ENCODE assay signal across 8 mouse cellular contexts in the genomic region with DNA sequence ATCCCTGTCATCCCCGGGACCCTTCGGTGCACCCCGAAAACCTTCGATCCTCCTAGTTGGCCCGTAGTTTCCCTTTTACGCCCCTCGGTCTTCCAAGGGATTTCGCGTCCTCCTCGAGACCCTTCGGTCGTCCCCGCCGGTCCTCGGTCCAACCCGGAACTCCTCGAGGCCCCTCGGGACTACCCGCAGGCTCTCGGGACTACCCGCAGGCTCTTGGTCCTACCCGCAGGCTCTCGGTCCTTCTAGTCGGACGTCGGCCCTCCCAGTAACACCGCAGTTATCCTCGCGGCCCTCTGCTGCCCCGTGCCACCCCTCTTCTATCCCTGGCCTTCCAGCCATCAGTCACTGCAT. TPM values are rescaled to one million over a fixed set of nuclear protein-coding genes. Genes with fewer than 3 reads are reported as not detected.
DNase-seq lines count a peak whose midpoint lies in the region; ATAC-seq and TF ChIP-seq lines count a peak whose summit lies in the region.

No protein-coding gene starts in this region.

- TF ChIP-seq EP300 in liver, postnatal 0 days (IDR thresholded peaks at IDR 0.05; ENCODE audit: low read depth): no peak

- no peak for DNase-seq in left cerebral cortex, adult 2 months (ENCODE audit: extremely low spot score in 1 of 2, low spot score in 2 of 2)
- no peak for DNase-seq in left cerebral cortex, postnatal 36 days (ENCODE audit: low spot score in 2 of 2)
- peak; percentile 60 for DNase-seq in adrenal gland, postnatal 14 days
- peak; percentile 43 for DNase-seq in liver, postnatal 0 days

- TF ChIP-seq CTCF in left cerebral cortex, adult 2 months (IDR thresholded peaks at IDR 0.05): no peak
- TF ChIP-seq CTCF in liver, postnatal 0 days (IDR thresholded peaks at IDR 0.05; ENCODE audit: low read depth): no peak

- peaks cover 12% of the 10 kb centered on the region for H3K4me1 ChIP-seq in forebrain, embryonic 12.5 days
- H3K4me1 ChIP-seq in intestine, embryonic 15.5 days (replicated peaks): peaks cover 9% of the 10 kb centered on the region
- peaks cover 8% of the 10 kb centered on the region for H3K4me1 ChIP-seq in liver, postnatal 0 days (ENCODE audit: insufficient read depth)
- peaks cover 40% of the 10 kb centered on the region for H3K4me1 ChIP-seq in neural tube, embryonic 15.5 days

- H3K27ac ChIP-seq in left cerebral cortex, adult 2 months: peak overlapping the region; percentile 88
- no peak overlapping the region for H3K27ac ChIP-seq in forebrain, embryonic 12.5 days
- no peak overlapping the region for H3K27ac ChIP-seq in intestine, embryonic 15.5 days
- H3K27ac ChIP-seq in liver, postnatal 0 days (ENCODE audit: low read depth): 0 out of 2 replicates have a peak overlapping the region, but pooled peaks have one; percentile 23
- peak overlapping the region; percentile 71 for H3K27ac ChIP-seq in neural tube, embryonic 15.5 days (replicated peaks)

- intact Hi-C loops in left cerebral cortex, adult 2 months (cut with DNase I): no loop called here
- intact Hi-C loops in left cerebral cortex, postnatal 36 days (cut with DNase I): no loop called here

- H3K27me3 ChIP-seq in forebrain, embryonic 12.5 days: no peaks in the 10 kb centered on the region
- H3K27me3 ChIP-seq in intestine, embryonic 15.5 days (replicated peaks): no peaks in the 10 kb centered on the region
- no peaks in the 10 kb centered on the region for H3K27me3 ChIP-seq in liver, postnatal 0 days (ENCODE audit: insufficient read depth, low read length)
- no peaks in the 10 kb centered on the region for H3K27me3 ChIP-seq in neural tube, embryonic 15.5 days (replicated peaks)

- peak; percentile 37 for ATAC-seq in forebrain, embryonic 12.5 days (ENCODE audit: low FRiP score)
- ATAC-seq in intestine, embryonic 15.5 days: peak; percentile 52
- ATAC-seq in liver, postnatal 0 days: peak; percentile 38
- peak; percentile 42 for ATAC-seq in neural tube, embryonic 15.5 days (ENCODE audit: low FRiP score)
- ATAC-seq in inflammation-experienced regulatory T-cells, adult 6 months: no peak

- peaks cover 41% of the 10 kb centered on the region for H3K36me3 ChIP-seq in forebrain, embryonic 12.5 days (replicated peaks)
- peaks cover 27% of the 10 kb centered on the region for H3K36me3 ChIP-seq in intestine, embryonic 15.5 days
- peaks cover 25% of the 10 kb centered on the region for H3K36me3 ChIP-seq in liver, postnatal 0 days (replicated peaks; ENCODE audit: insufficient read depth, low read length)
- H3K36me3 ChIP-seq in neural tube, embryonic 15.5 days: peaks cover 39% of the 10 kb centered on the region

- peak overlapping the region; percentile 98 for H3K9ac ChIP-seq in forebrain, embryonic 12.5 days
- peak overlapping the region; percentile 99 for H3K9ac ChIP-seq in intestine, embryonic 15.5 days
- H3K9ac ChIP-seq in liver, postnatal 0 days (replicated peaks): peak overlapping the region; percentile 91
- peak overlapping the region; percentile 93 for H3K9ac ChIP-seq in neural tube, embryonic 15.5 days (replicated peaks)

- 2% methylated on average over 30 of the region's 30 CpGs for WGBS in forebrain, embryonic 12.5 days
- 0% methylated on average over 30 of the region's 30 CpGs for WGBS in intestine, embryonic 15.5 days
- under 1% methylated on average over 30 of the region's 30 CpGs for WGBS in liver, postnatal 0 days (ENCODE audit: insufficient replicate concordance)
- WGBS in neural tube, embryonic 15.5 days: under 1% methylated on average over 30 of the region's 30 CpGs

- H3K9me3 ChIP-seq in forebrain, embryonic 12.5 days: no peaks in the 10 kb centered on the region
- H3K9me3 ChIP-seq in intestine, embryonic 15.5 days: no peaks in the 10 kb centered on the region
- H3K9me3 ChIP-seq in liver, postnatal 0 days (ENCODE audit: low read length): no peaks in the 10 kb centered on the region
- H3K9me3 ChIP-seq in neural tube, embryonic 15.5 days (replicated peaks): no peaks in the 10 kb centered on the region

- H3K4me2 ChIP-seq in forebrain, embryonic 12.5 days: peak overlapping the region; percentile 96
- H3K4me2 ChIP-seq in intestine, embryonic 15.5 days (replicated peaks): peak overlapping the region; percentile 89
- peak overlapping the region; percentile 96 for H3K4me2 ChIP-seq in liver, postnatal 0 days (ENCODE audit: low read depth, low read length)
- peak overlapping the region; percentile 94 for H3K4me2 ChIP-seq in neural tube, embryonic 15.5 days

- H3K4me3 ChIP-seq in left cerebral cortex, adult 2 months: peak overlapping the region; percentile 89
- peak overlapping the region; percentile 93 for H3K4me3 ChIP-seq in forebrain, embryonic 12.5 days (replicated peaks)
- peak overlapping the region; percentile 96 for H3K4me3 ChIP-seq in intestine, embryonic 15.5 days (replicated peaks)
- peak overlapping the region; percentile 88 for H3K4me3 ChIP-seq in liver, postnatal 0 days (ENCODE audit: low read depth, low read length)
- H3K4me3 ChIP-seq in neural tube, embryonic 15.5 days (replicated peaks): peak overlapping the region; percentile 97

RNA-seq across cellular contexts. Expression of a gene that starts 0.5 kb away (rescaled TPM):
- 100 to 1,000 TPM; 148 to 162 TPM for total RNA-seq in left cerebral cortex, adult 2 months (2021)
- total RNA-seq in left cerebral cortex, postnatal 36 days (2021): 100 to 1,000 TPM; 140 to 148 TPM
- 190 and 198 TPM in 2 replicates for total RNA-seq in adrenal gland, postnatal 14 days (2021)
- polyA plus RNA-seq in forebrain, embryonic 12.5 days (2016; fragmentation: Nextera tagmentation; extraction: Ambion mirVana): 151 and 152 TPM in 2 replicates
- 132 and 150 TPM in 2 replicates for polyA plus RNA-seq in intestine, embryonic 15.5 days (2015; fragmentation: Nextera tagmentation; extraction: Ambion mirVana)
- 81.1 and 87.7 TPM in 2 replicates for polyA plus RNA-seq in liver, postnatal 0 days (2015; fragmentation: Nextera tagmentation; extraction: Ambion mirVana)
- polyA plus RNA-seq in neural tube, embryonic 15.5 days (2015; fragmentation: Nextera tagmentation; extraction: Ambion mirVana): 152 and 163 TPM in 2 replicates
- 100 to 1,000 TPM in 2 of 3 experiments, 10 to 100 TPM in 1; 87.9 to 109 (median 105) TPM for polyA plus RNA-seq in inflammation-experienced regulatory T-cells, adult 6 months (2017; shearing (Covaris generic))

RNA-seq across cellular contexts. Expression of a gene that starts 38.1 kb away (rescaled TPM):
- not detected for total RNA-seq in left cerebral cortex, adult 2 months (2021)
- total RNA-seq in left cerebral cortex, postnatal 36 days (2021): under 1 TPM; 0.17 to 0.23 TPM
- 3.2 and 4.4 TPM in 2 replicates for total RNA-seq in adrenal gland, postnatal 14 days (2021)
- 0.55 and 0.98 TPM in 2 replicates for polyA plus RNA-seq in forebrain, embryonic 12.5 days (2016; fragmentation: Nextera tagmentation; extraction: Ambion mirVana)
- polyA plus RNA-seq in intestine, embryonic 15.5 days (2015; fragmentation: Nextera tagmentation; extraction: Ambion mirVana): 3.5 TPM in 2 replicates
- polyA plus RNA-seq in liver, postnatal 0 days (2015; fragmentation: Nextera tagmentation; extraction: Ambion mirVana): 2.6 and 3.3 TPM in 2 replicates
- polyA plus RNA-seq in neural tube, embryonic 15.5 days (2015; fragmentation: Nextera tagmentation; extraction: Ambion mirVana): 0.26 and 0.93 TPM in 2 replicates
- polyA plus RNA-seq in inflammation-experienced regulatory T-cells, adult 6 months (2017; shearing (Covaris generic)): 10 to 100 TPM in 1 of 3 experiments, 1 to 10 TPM in 2; 4.1 to 10.6 (median 5.3) TPM

Comparison
In these comparisons a context has a peak if more than half of its experiments do, and no peak if none do; other contexts are left out.
1. DNase-seq: peak in adrenal gland, postnatal 14 days (single experiment) and liver, postnatal 0 days (single experiment); none in left cerebral cortex, adult 2 months (0 of 2) and left cerebral cortex, postnatal 36 days (0 of 2).
2. H3K27ac ChIP-seq: peak in left cerebral cortex, adult 2 months (single experiment), liver, postnatal 0 days (single experiment) and neural tube, embryonic 15.5 days (single experiment); none in forebrain, embryonic 12.5 days (single experiment) and intestine, embryonic 15.5 days (single experiment).
3. Peak in every context shown above with its lines, with median percentiles within 50 percentile points of each other: H3K4me3 ChIP-seq, H3K4me2 ChIP-seq and H3K9ac ChIP-seq.